9 mouse cellular contexts compared by ENCODE assay signal in genomic region chr7:80208026-80208642, GRCm38 (mm10). TPM values are rescaled to one million over a fixed set of nuclear protein-coding genes. Genes with fewer than 3 reads are reported as not detected.
DNase-seq lines count a peak whose midpoint lies in the region; ATAC-seq and TF ChIP-seq lines count a peak whose summit lies in the region.
"Had no signal": no experiment of that assay in that cellular context is flagged by ENCODE, and none has a peak within 500 bp of the region (broad histone marks: within the 10 kb centered on the region; RNA-seq: fewer than 3 reads in every experiment).

No protein-coding gene starts in this region.

- no peak overlapping the region for H3K4me2 ChIP-seq in hindbrain, postnatal 0 days (ENCODE audit: low read depth, low read length)
- H3K4me2 ChIP-seq in liver, embryonic 14.5 days (ENCODE audit: low read depth), result peak overlapping the region; percentile 87

- peak overlapping the region; percentile 88 for H3K27ac ChIP-seq in spleen, adult 2 months (ENCODE audit: insufficient read depth, low read length)
- H3K27ac ChIP-seq in hindbrain, postnatal 0 days, result no peak overlapping the region
- H3K27ac ChIP-seq in liver, embryonic 14.5 days, result peak overlapping the region; percentile 100
- no peak overlapping the region for H3K27ac ChIP-seq in midbrain, embryonic 10.5 days (replicated peaks)

- TF ChIP-seq CTCF in spleen, adult 2 months (IDR thresholded peaks at IDR 0.05; ENCODE audit: extremely low read depth, insufficient read depth, insufficient read length, insufficient replicate concordance), result no peak
- no peak for TF ChIP-seq CTCF in hindbrain, postnatal 0 days (IDR thresholded peaks at IDR 0.05; ENCODE audit: low read depth)
- TF ChIP-seq CTCF in liver, embryonic 14.5 days (IDR thresholded peaks at IDR 0.05; ENCODE audit: low read depth), result no peak

- 0 out of 2 replicates have a peak, but pooled peaks have one; percentile 24 for ATAC-seq in hindbrain, postnatal 0 days
- ATAC-seq in liver, embryonic 14.5 days (ENCODE audit: insufficient read depth), result peak; percentile 19; the same call in 1 of the 2 replicates
- ATAC-seq: inflammation-experienced regulatory T-cells, adult 6 months had no signal

- no peak overlapping the region for H3K9ac ChIP-seq in hindbrain, postnatal 0 days (replicated peaks; ENCODE audit: low read length)
- peak overlapping the region; percentile 71 for H3K9ac ChIP-seq in liver, embryonic 14.5 days (replicated peaks)

- no peak for TF ChIP-seq POLR2A in spleen, adult 2 months (IDR thresholded peaks at IDR 0.05; ENCODE audit: low read depth, low read length)

- DNase-seq in spleen, adult 2 months (ENCODE audit: low read depth in 1 of 2, low spot score in 2 of 2), result no peak
- DNase-seq in spleen, adult 18-20 months, result no peak
- no peak for DNase-seq in hindbrain, postnatal 0 days (ENCODE audit: low spot score)
- DNase-seq in liver, embryonic 14.5 days (ENCODE audit: low read depth in 3 of 3, low spot score in 3 of 3), result no peak
- DNase-seq in urinary bladder, postnatal 25 days (ENCODE audit: low spot score), result peak; percentile 64
- DNase-seq in midbrain, embryonic 10.5 days (ENCODE audit: low spot score), result no peak
- no peak for DNase-seq in layer of hippocampus, postnatal 10 days (ENCODE audit: low spot score in 2 of 2)
- DNase-seq in thymus, postnatal 10 days (ENCODE audit: low spot score in 2 of 2), result no peak

- peaks cover under 1% of the 10 kb centered on the region; the same call in 1 of the 2 replicates for H3K36me3 ChIP-seq in spleen, adult 2 months (ENCODE audit: control insufficient read depth, insufficient read depth, low read length)
- 0 out of 2 replicates have a peak, but pooled peaks cover under 1% of the 10 kb centered on the region for H3K36me3 ChIP-seq in hindbrain, postnatal 0 days (ENCODE audit: insufficient read depth, low read length)
- H3K36me3 ChIP-seq in liver, embryonic 14.5 days (replicated peaks; ENCODE audit: control insufficient read depth, insufficient read depth, low read depth), result peaks cover 13% of the 10 kb centered on the region
- H3K36me3 ChIP-seq in midbrain, embryonic 10.5 days, result peaks cover 8% of the 10 kb centered on the region

- H3K4me3 ChIP-seq in spleen, adult 2 months (ENCODE audit: extremely low read depth, insufficient read depth, insufficient read length), result no peak overlapping the region
- H3K4me3 ChIP-seq in hindbrain, postnatal 0 days (ENCODE audit: low read length), result no peak overlapping the region
- peak overlapping the region; percentile 2 to 44 for H3K4me3 ChIP-seq in liver, embryonic 14.5 days (ENCODE audit: insufficient read depth in 1 of 2, low read depth in 2 of 2, low read length in 2 of 2)
- no peak overlapping the region for H3K4me3 ChIP-seq in midbrain, embryonic 10.5 days

- no peaks in the 10 kb centered on the region for H3K27me3 ChIP-seq in spleen, adult 2 months (ENCODE audit: control insufficient read depth, insufficient read depth, low read length)
- H3K27me3 ChIP-seq in hindbrain, postnatal 0 days (ENCODE audit: insufficient read depth, low read length), result no peaks in the 10 kb centered on the region
- H3K27me3 ChIP-seq in liver, embryonic 14.5 days (ENCODE audit: control insufficient read depth, insufficient read depth, low read length), result no peaks in the 10 kb centered on the region
- no peaks in the 10 kb centered on the region for H3K27me3 ChIP-seq in midbrain, embryonic 10.5 days (ENCODE audit: low read depth, poor library complexity, severe bottlenecking)

- no peak; the same call in 1 of the 2 replicates for TF ChIP-seq EP300 in liver, embryonic 14.5 days (IDR thresholded peaks at IDR 0.05; ENCODE audit: low read depth)

- WGBS in spleen, adult 2 months, result 55% methylated on average over 18 of the region's 18 CpGs
- 61% methylated on average over 18 of the region's 18 CpGs for WGBS in hindbrain, postnatal 0 days
- WGBS in liver, embryonic 14.5 days (ENCODE audit: insufficient replicate concordance), result 23% methylated on average over 18 of the region's 18 CpGs
- 87% methylated on average over 18 of the region's 18 CpGs for WGBS in midbrain, embryonic 10.5 days

- H3K9me3 ChIP-seq in hindbrain, postnatal 0 days (ENCODE audit: low read length), result no peaks in the 10 kb centered on the region
- H3K9me3 ChIP-seq in liver, embryonic 14.5 days (ENCODE audit: control insufficient read depth, low read length), result no peaks in the 10 kb centered on the region
- H3K9me3 ChIP-seq in midbrain, embryonic 10.5 days (replicated peaks), result no peaks in the 10 kb centered on the region

- peaks cover 80% of the 10 kb centered on the region for H3K4me1 ChIP-seq in spleen, adult 2 months (ENCODE audit: control insufficient read depth, insufficient read depth, insufficient read length)
- H3K4me1 ChIP-seq in hindbrain, postnatal 0 days (ENCODE audit: insufficient read depth, low read length), result peaks cover 16% of the 10 kb centered on the region; the same call in 1 of the 2 replicates
- H3K4me1 ChIP-seq in liver, embryonic 14.5 days (replicated peaks; ENCODE audit: control insufficient read depth in 2 of 2, insufficient read depth in 2 of 2, low read length in 1 of 2), result peaks cover 86 to 91% of the 10 kb centered on the region in 2 experiments
- H3K4me1 ChIP-seq in midbrain, embryonic 10.5 days, result peaks cover 72% of the 10 kb centered on the region

RNA-seq across cellular contexts. Expression of gene Sema4b, which starts 21.5 kb away (rescaled TPM):
- 69.5 and 81.3 TPM in 2 replicates for polyA plus RNA-seq in spleen, adult 2 months (2012; rRNA removed)
- total RNA-seq in hindbrain, postnatal 0 days (2014; rRNA removed), result 47.5 and 49.5 TPM in 2 replicates
- 26.6 and 28.1 TPM in 2 replicates for polyA plus RNA-seq in hindbrain, postnatal 0 days (2015; fragmentation: Nextera tagmentation; extraction: Ambion mirVana)
- polyA plus RNA-seq in liver, embryonic 14.5 days (2012; rRNA removed), result 6.1 and 6.4 TPM in 2 replicates
- 8.5 and 9.9 TPM in 2 replicates for polyA plus RNA-seq in liver, embryonic 14.5 days (2014; fragmentation: Nextera tagmentation; extraction: Ambion mirVana)
- polyA plus RNA-seq in midbrain, embryonic 10.5 days (2016; fragmentation: Nextera tagmentation; extraction: Ambion mirVana), result 12.6 and 16.5 TPM in 2 replicates
- 10 to 100 TPM; 30.4 to 30.7 TPM for total RNA-seq in layer of hippocampus, postnatal 10 days (2021)

RNA-seq across cellular contexts. Expression of gene Cib1, which starts 24.5 kb away (rescaled TPM):
- 117 and 118 TPM in 2 replicates for polyA plus RNA-seq in spleen, adult 2 months (2012; rRNA removed)
- 33.5 and 34.1 TPM in 2 replicates for total RNA-seq in hindbrain, postnatal 0 days (2014; rRNA removed)
- polyA plus RNA-seq in hindbrain, postnatal 0 days (2015; fragmentation: Nextera tagmentation; extraction: Ambion mirVana), result 49.9 and 55.6 TPM in 2 replicates
- 43.1 and 45.9 TPM in 2 replicates for polyA plus RNA-seq in liver, embryonic 14.5 days (2012; rRNA removed)
- polyA plus RNA-seq in liver, embryonic 14.5 days (2014; fragmentation: Nextera tagmentation; extraction: Ambion mirVana), result 90.6 and 94.2 TPM in 2 replicates
- polyA plus RNA-seq in midbrain, embryonic 10.5 days (2016; fragmentation: Nextera tagmentation; extraction: Ambion mirVana), result 63.3 and 77.6 TPM in 2 replicates
- 10 to 100 TPM; 23.4 to 24.3 TPM for total RNA-seq in layer of hippocampus, postnatal 10 days (2021)

RNA-seq across cellular contexts. Expression of gene Gdpgp1, which starts 24.5 kb away (rescaled TPM):
- 3.0 and 3.7 TPM in 2 replicates for polyA plus RNA-seq in spleen, adult 2 months (2012; rRNA removed)
- total RNA-seq in hindbrain, postnatal 0 days (2014; rRNA removed), result 5.5 and 6.8 TPM in 2 replicates
- 2.3 and 2.8 TPM in 2 replicates for polyA plus RNA-seq in hindbrain, postnatal 0 days (2015; fragmentation: Nextera tagmentation; extraction: Ambion mirVana)
- polyA plus RNA-seq in liver, embryonic 14.5 days (2012; rRNA removed), result 1.3 TPM in 2 replicates
- 1.1 and 1.2 TPM in 2 replicates for polyA plus RNA-seq in liver, embryonic 14.5 days (2014; fragmentation: Nextera tagmentation; extraction: Ambion mirVana)
- 5.6 and 6.3 TPM in 2 replicates for polyA plus RNA-seq in midbrain, embryonic 10.5 days (2016; fragmentation: Nextera tagmentation; extraction: Ambion mirVana)
- total RNA-seq in layer of hippocampus, postnatal 10 days (2021), result 1 to 10 TPM; 6.4 to 6.7 TPM

RNA-seq across cellular contexts. Expression of gene Ttll13, which starts 38.0 kb away (rescaled TPM):
- 0.25 and 0.31 TPM in 2 replicates for polyA plus RNA-seq in spleen, adult 2 months (2012; rRNA removed)
- 0.61 and 0.73 TPM in 2 replicates for total RNA-seq in hindbrain, postnatal 0 days (2014; rRNA removed)
- polyA plus RNA-seq in hindbrain, postnatal 0 days (2015; fragmentation: Nextera tagmentation; extraction: Ambion mirVana), result 1.8 and 2.7 TPM in 2 replicates
- polyA plus RNA-seq in liver, embryonic 14.5 days (2012; rRNA removed), result 0.11 and 0.23 TPM in 2 replicates
- polyA plus RNA-seq in liver, embryonic 14.5 days (2014; fragmentation: Nextera tagmentation; extraction: Ambion mirVana), result 0.18 and 0.20 TPM in 2 replicates
- polyA plus RNA-seq in midbrain, embryonic 10.5 days (2016; fragmentation: Nextera tagmentation; extraction: Ambion mirVana), result 0.68 and 0.94 TPM in 2 replicates
- total RNA-seq in layer of hippocampus, postnatal 10 days (2021), result 1 to 10 TPM; 1.4 to 1.5 TPM
- polyA plus RNA-seq: inflammation-experienced regulatory T-cells, adult 6 months had no signal

RNA-seq across cellular contexts. Expression of gene Ngrn, which starts 52.9 kb away (rescaled TPM):
- polyA plus RNA-seq in spleen, adult 2 months (2012; rRNA removed), result 14.9 and 21.5 TPM in 2 replicates
- total RNA-seq in hindbrain, postnatal 0 days (2014; rRNA removed), result 47.6 and 48.6 TPM in 2 replicates
- polyA plus RNA-seq in hindbrain, postnatal 0 days (2015; fragmentation: Nextera tagmentation; extraction: Ambion mirVana), result 69.8 and 71.9 TPM in 2 replicates
- 14.2 and 21.4 TPM in 2 replicates for polyA plus RNA-seq in liver, embryonic 14.5 days (2012; rRNA removed)
- polyA plus RNA-seq in liver, embryonic 14.5 days (2014; fragmentation: Nextera tagmentation; extraction: Ambion mirVana), result 26.7 and 28.3 TPM in 2 replicates
- 44.8 and 48.9 TPM in 2 replicates for polyA plus RNA-seq in midbrain, embryonic 10.5 days (2016; fragmentation: Nextera tagmentation; extraction: Ambion mirVana)
- 10 to 100 TPM; 37.2 to 39.4 TPM for total RNA-seq in layer of hippocampus, postnatal 10 days (2021)

Comparison
In these comparisons a context has a peak if more than half of its experiments do, and no peak if none do; other contexts are left out.
1. H3K27ac ChIP-seq: peak in spleen, adult 2 months (single experiment) and liver, embryonic 14.5 days (single experiment); none in hindbrain, postnatal 0 days (single experiment) and midbrain, embryonic 10.5 days (single experiment).
2. H3K4me3 ChIP-seq: peak in liver, embryonic 14.5 days (2 of 2); none in spleen, adult 2 months (single experiment), hindbrain, postnatal 0 days (single experiment) and midbrain, embryonic 10.5 days (single experiment).